Mouse (Mus musculus) thymus, postnatal 14 days (tissue): Measurements from ENCODE around the gene Stoml2.

Experiments used
- DNase-seq: peaks from one replicate; pipeline ENCODE4 v3.0.0; 2021

Stoml2 gene

GRCm38 (mm10) chr4:43031237-43031995 is at the start of gene Stoml2:
TSS of gene Stoml2 (minus strand) at chr4:43031710.
- DNase-seq: peak; percentile 94

GRCm38 (mm10) chr4:43078071-43078718 is 46.7 kb upstream of the Stoml2 start:
- DNase-seq: no peak

- no peak for DNase-seq
Measured at GRCm38 (mm10) chr4:43074923-43075322, 43.4 kb upstream of the Stoml2 start.

- DNase-seq: no peak
Measured at GRCm38 (mm10) chr4:43065471-43065870, 34.0 kb upstream of the Stoml2 start.

GRCm38 (mm10) chr4:43060286-43060685 is 28.8 kb upstream of the Stoml2 start:
- no peak for DNase-seq

GRCm38 (mm10) chr4:43059697-43060096 is 28.2 kb upstream of the Stoml2 start:
- DNase-seq: no peak

GRCm38 (mm10) chr4:43058753-43059654 is 27.5 kb upstream of the Stoml2 start, which contains the start of gene Unc13b:
TSS of gene Unc13b (plus strand) at chr4:43058953.
- DNase-seq: peak; percentile 58

- no peak for DNase-seq
Measured at GRCm38 (mm10) chr4:43058392-43058752, 26.9 kb upstream of the Stoml2 start.

GRCm38 (mm10) chr4:43057654-43058053 is 26.1 kb upstream of the Stoml2 start:
- DNase-seq: no peak

GRCm38 (mm10) chr4:43052627-43053026 is 21.1 kb upstream of the Stoml2 start:
- peak; percentile 26 for DNase-seq

- peak; percentile 75 for DNase-seq
Measured at GRCm38 (mm10) chr4:43047231-43047630, 15.7 kb upstream of the Stoml2 start.

GRCm38 (mm10) chr4:43046607-43047006 is 15.1 kb upstream of the Stoml2 start:
- DNase-seq: no peak

GRCm38 (mm10) chr4:43045659-43046302 is 14.3 kb upstream of the Stoml2 start, which contains the start of gene Fam214b:
TSS of gene Fam214b (minus strand) at chr4:43046220.
- peak; percentile 85 for DNase-seq

GRCm38 (mm10) chr4:43045285-43045658 is 13.8 kb upstream of the Stoml2 start:
- DNase-seq: no peak

GRCm38 (mm10) chr4:43044673-43045072 is 13.2 kb upstream of the Stoml2 start:
- peak; percentile 21 for DNase-seq

GRCm38 (mm10) chr4:43043644-43044357 is 12.3 kb upstream of the Stoml2 start:
- peak; percentile 72 for DNase-seq

- no peak for DNase-seq
Measured at GRCm38 (mm10) chr4:43040881-43041547, 9.5 kb upstream of the Stoml2 start.

- DNase-seq: peak; percentile 93
Measured at GRCm38 (mm10) chr4:43040114-43040572, 8.6 kb upstream of the Stoml2 start.

- no peak for DNase-seq
Measured at GRCm38 (mm10) chr4:43039609-43040008, 8.1 kb upstream of the Stoml2 start.

- no peak for DNase-seq
Measured at GRCm38 (mm10) chr4:43038567-43039495, 7.3 kb upstream of the Stoml2 start.
